Mouse (Mus musculus): ENCODE measurements around the gene Rnf31.

Gene Rnf31

GRCm38 (mm10) chr14:55591331-55591891, at the start of gene Rnf31:
Rnf31 (plus strand) TSS chr14:55591708.
- DNase-seq: peak; percentile 94 to 97

- no peak for DNase-seq
These were observed 49.2 kb upstream of the Rnf31 start for GRCm38 (mm10) chr14:55542268-55542667.

- no peak for DNase-seq
These were observed 47.2 kb upstream of the Rnf31 start for GRCm38 (mm10) chr14:55544334-55544733.

GRCm38 (mm10) chr14:55550191-55550590, 41.3 kb upstream of the Rnf31 start:
- DNase-seq: no peak

- no peak for DNase-seq
These were observed 40.2 kb upstream of the Rnf31 start for GRCm38 (mm10) chr14:55551347-55551746.

- no peak for DNase-seq
These were observed 39.7 kb upstream of the Rnf31 start for GRCm38 (mm10) chr14:55551794-55552193.

GRCm38 (mm10) chr14:55554635-55555034, 36.9 kb upstream of the Rnf31 start:
- DNase-seq: no peak

GRCm38 (mm10) chr14:55555788-55556187, 35.7 kb upstream of the Rnf31 start:
- DNase-seq: no peak

GRCm38 (mm10) chr14:55557003-55557402, 34.5 kb upstream of the Rnf31 start:
- DNase-seq: peak; percentile 90 to 93

- DNase-seq: peak in 1 of 2 experiments; percentile 42
These were observed 33.9 kb upstream of the Rnf31 start for GRCm38 (mm10) chr14:55557587-55557986.

- no peak for DNase-seq
These were observed 32.6 kb upstream of the Rnf31 start for GRCm38 (mm10) chr14:55558740-55559448.

- DNase-seq: peak; percentile 93 to 97
These were observed 31.7 kb upstream of the Rnf31 start, which contains the start of gene Dcaf11 for GRCm38 (mm10) chr14:55559799-55560201. Dcaf11 (plus strand) TSS chr14:55560006.

GRCm38 (mm10) chr14:55560202-55561073, 31.1 kb upstream of the Rnf31 start, which contains the start of gene A730061H03Rik:
A730061H03Rik (minus strand) TSS chr14:55560406.
- DNase-seq: peak; percentile 97 to 99

- DNase-seq: peak in 1 of 2 experiments; percentile 33
These were observed 29.6 kb upstream of the Rnf31 start for GRCm38 (mm10) chr14:55561860-55562259.

- no peak for DNase-seq
These were observed 28.3 kb upstream of the Rnf31 start for GRCm38 (mm10) chr14:55563249-55563648.

GRCm38 (mm10) chr14:55565748-55566147, 25.8 kb upstream of the Rnf31 start:
- DNase-seq: no peak

- DNase-seq: no peak
These were observed 24.0 kb upstream of the Rnf31 start for GRCm38 (mm10) chr14:55567496-55567895.

GRCm38 (mm10) chr14:55570588-55570987, 20.9 kb upstream of the Rnf31 start:
- no peak for DNase-seq

GRCm38 (mm10) chr14:55571760-55572159, 19.7 kb upstream of the Rnf31 start:
- no peak for DNase-seq

GRCm38 (mm10) chr14:55575302-55575701, 16.2 kb upstream of the Rnf31 start, which contains the start of gene Fitm1:
Fitm1 (plus strand) TSS chr14:55575617.
- no peak for DNase-seq

GRCm38 (mm10) chr14:55575711-55576110, 15.8 kb upstream of the Rnf31 start:
- DNase-seq: peak in 1 of 2 experiments; percentile 51

GRCm38 (mm10) chr14:55576376-55576775, 15.1 kb upstream of the Rnf31 start:
- DNase-seq: peak; percentile 28 to 53

All from kidney, postnatal 4 days (tissue).